Mouse (Mus musculus) bone marrow macrophage, adult 2 months (primary cell): ENCODE measurements around the gene Map3k5.

Source experiments
- CTCF ChIP-seq: IDR thresholded peaks from 2 replicates; pipeline ENCODE4 v1.5.1; 2012; ENCODE audit warnings: low read depth, mild to moderate bottlenecking, low read length, moderate library complexity
- POLR2A ChIP-seq: IDR thresholded peaks from 2 replicates; pipeline ENCODE4 v1.6.1; 2012; ENCODE audit warnings: mild to moderate bottlenecking, low read depth, low read length, borderline replicate concordance

DNA sequence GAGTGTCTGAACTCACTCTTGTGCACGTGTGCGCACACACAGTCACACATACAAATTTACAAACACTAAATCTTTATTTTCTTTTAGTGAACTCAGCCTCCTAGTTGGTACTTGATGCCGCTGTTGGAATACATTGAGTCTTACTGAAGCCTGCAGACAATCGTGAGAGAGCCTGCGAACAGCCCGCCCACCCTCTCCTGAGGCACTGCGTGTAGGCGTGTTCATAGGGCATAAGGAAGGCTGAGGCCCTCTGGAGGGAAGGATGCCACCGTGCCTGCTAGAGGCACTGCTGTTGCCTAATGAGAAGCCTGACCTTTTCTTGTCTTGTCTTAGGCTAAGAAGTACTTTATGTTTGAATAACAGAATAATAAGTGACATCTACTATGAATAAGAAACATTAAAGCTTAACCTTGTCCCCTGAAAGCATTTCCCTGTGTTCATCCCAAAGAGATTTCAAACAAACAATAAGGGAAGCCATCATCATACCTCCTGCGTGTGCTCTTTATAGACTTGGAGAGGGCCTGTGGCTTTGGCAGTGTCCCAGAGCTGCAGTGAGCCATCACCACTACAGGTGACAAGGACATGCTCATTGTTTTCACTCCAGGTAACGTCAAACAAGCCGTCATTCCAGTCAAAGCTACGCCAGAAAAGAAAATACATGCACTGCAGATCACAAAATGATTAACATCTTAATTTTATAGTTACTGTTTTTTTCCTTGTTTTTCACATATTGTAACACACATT lies 30.0 kb upstream of the Map3k5 start:
- TF ChIP-seq POLR2A (no peak), CTCF (no peak)
